Mouse (Mus musculus) ES-Bruce4 (cell line): ENCODE data around the gene Plekhm3.

Experiments used
- CTCF ChIP-seq: IDR thresholded peaks from one replicate; pipeline ENCODE4 v1.8.1; 2011; ENCODE audit warnings: low read depth, low read length
- POLR2A ChIP-seq: IDR thresholded peaks from one replicate; pipeline ENCODE4 v1.8.1; 2011; ENCODE audit warnings: low read length; ENCODE audit not compliant: insufficient read depth

GRCm38 (mm10) chr1:64929673-64930072 lies 27.0 kb downstream of the Plekhm3 start:
- no peak for TF ChIP-seq CTCF
- TF ChIP-seq POLR2A = no peak
